Mouse (Mus musculus) E14TG2a.4 (cell line): ENCODE results near the gene Psmd3.

Experiments used
- CTCF ChIP-seq: conservative IDR thresholded peaks from 2 replicates; pipeline ENCODE4 v1.5.1; 2014; ENCODE audit warnings: low read length
- NANOG ChIP-seq: IDR thresholded peaks from 2 replicates; pipeline ENCODE4 v1.6.1; 2014; ENCODE audit warnings: borderline replicate concordance, low read length, mixed read lengths

- TF ChIP-seq CTCF (no peak), NANOG (no peak)
Measured at GRCm38 (mm10) chr11:98668984-98669383, 13.4 kb upstream of the Psmd3 start.
